Mouse (Mus musculus): ENCODE results near the gene Tlr4.

Gene Tlr4

GRCm38 (mm10) chr4:66827463-66828162, at the start of gene Tlr4:
Gene Tlr4 (plus strand): TSS chr4:66827584.
- no peak for DNase-seq

DNA sequence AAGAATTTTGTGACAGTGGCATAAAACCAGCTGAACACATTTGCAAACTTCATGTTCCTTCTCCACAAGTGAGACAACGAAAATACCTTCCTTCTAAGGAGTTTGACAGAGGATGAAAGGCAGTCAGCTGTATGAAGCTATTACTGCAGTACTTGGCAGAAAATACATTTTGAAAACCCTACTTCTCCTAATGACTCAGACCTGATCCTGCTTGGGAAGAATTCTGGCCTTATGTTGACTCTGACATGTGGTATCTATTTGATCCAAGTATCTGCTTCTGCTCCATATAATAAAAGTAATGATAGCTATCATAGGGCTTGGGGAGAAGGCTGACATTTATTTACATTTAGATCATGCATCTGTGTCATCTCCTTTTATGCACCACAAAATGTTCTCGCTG, 33.1 kb upstream of the Tlr4 start:
- no peak for DNase-seq

DNA sequence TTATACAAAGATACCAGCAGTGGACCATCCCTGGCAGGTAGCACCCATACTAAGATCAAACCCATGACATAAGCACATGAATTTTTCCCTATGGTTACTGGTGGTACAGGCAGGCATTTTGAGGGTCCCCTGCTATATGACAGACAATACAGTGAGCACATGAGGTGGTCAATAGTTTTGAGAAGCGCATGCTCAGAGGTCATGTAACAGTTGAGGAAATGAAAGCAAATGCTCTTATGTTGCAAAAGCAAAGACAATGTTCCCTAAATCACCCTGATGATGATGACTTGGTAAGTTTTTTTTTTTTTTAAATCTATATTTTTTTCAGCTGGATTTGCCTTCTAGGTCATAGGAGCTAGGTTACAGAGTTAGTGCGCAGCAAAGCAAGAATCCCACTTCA, 30.7 kb upstream of the Tlr4 start:
- no peak for DNase-seq

DNA sequence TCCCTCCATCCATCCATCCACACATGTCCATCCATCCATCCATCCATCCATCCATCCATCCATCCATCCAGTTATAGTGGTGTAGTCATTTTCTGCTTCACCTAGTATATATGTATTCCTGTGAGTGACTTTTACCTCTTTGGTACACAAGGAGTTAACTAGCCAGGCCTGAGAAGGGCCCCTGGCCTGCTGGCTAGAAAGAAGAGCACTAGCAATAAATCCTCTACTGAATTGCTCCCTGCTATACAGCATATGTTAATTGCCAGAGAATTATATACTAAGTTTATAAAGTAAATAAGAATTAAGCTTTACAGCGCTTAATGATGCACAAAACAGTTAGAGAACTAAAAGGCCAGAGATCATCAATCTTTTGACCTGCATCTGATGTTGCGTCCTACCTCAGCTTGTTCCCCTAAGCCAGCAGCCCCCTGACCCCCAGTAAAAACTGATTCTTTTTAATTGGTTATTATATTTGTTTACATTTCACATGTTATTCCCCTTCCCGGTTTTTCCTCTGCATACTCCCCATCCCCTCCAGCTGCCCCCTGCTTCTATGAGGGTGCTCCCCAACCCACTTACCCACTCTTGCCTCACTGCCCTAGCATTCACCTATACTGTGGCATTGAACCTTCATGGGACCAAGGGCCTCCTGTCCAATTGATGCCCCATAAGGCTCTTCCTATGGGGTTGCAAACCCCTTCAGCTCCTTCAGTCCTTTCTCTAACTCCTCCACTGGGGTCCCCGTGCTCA, 22.7 kb upstream of the Tlr4 start:
- no peak for DNase-seq

- DNase-seq: no peak
Observed at GRCm38 (mm10) chr4:66805747-66806146, 21.6 kb upstream of the Tlr4 start.

DNA sequence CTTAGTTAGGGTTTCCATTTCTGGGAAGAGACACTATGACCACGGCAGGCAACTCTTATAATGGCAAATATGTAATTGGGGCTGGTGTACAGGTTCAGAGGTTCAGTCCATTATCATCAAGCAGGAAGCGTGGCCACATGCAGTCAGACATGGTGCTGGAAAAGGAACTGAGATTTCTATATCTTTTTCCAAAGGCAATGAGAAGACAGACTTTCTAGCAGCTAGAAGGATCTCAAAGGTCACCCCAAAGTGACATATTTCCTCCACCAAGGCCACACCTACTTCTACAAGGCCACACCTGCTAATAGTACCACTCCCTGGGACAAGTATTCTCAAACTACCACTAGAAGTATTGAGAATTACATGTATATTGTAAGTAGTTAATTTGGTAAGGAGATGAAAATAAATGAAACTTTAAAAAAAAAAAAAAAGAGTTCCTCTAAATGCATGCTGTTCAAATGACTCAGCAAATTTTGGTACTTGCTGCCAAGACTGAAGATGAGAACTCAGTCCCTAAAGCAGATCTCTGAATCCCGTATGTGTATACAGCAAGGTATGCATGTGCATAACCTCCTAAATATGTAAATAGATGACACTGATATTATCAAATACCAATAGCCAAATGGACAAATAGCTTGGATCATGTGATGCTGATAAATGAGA, 10.9 kb upstream of the Tlr4 start:
- DNase-seq: no peak

DNA sequence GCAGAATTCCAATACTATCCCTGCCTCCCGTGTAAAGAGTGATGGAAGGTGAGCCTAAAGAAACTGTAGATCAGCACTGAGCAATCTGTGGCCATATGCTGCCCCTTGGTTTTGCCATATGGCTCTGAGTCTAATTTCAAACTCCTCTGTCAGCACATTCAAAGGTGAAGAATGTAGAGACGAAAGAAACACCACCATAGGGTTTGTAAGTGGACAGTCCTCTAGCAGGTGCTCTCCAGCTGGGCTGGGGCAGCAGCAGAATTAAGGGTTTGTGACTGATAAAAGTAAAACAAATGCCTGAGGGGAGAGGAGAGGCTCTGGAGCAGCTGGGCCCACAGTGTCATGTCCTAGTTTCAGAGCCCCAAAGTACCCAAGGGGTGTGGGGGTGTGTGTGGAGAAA, 6.2 kb upstream of the Tlr4 start:
- no peak for DNase-seq

- DNase-seq: no peak
Observed at GRCm38 (mm10) chr4:66821764-66822163, 5.6 kb upstream of the Tlr4 start.

GRCm38 (mm10) chr4:66828163-66828668, 832 bp downstream of the Tlr4 start:
- no peak for DNase-seq

- no peak for DNase-seq
Observed at GRCm38 (mm10) chr4:66828686-66829085, 1.3 kb downstream of the Tlr4 start.

DNA sequence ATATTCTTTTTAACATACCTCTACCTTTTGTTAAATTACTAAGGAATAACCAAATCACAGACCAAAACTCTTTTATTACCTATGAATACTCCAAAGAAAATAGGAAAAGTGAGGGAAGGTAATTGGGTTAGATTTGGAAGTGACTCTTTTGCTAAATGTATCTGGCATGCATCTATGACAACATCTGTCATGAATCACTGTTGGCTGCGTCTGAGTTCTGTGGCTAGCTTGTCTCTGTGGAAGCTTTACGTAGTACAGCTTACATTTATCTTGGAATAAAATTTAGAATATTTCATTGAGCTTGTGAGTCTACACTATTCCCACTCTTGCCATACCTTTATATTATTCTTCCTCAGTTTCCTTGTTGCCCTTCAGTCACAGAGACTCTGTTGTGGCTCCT, 10.7 kb downstream of the Tlr4 start:
- DNase-seq: no peak

- DNase-seq: no peak
Observed at GRCm38 (mm10) chr4:66843255-66843654, 15.9 kb downstream of the Tlr4 start.

DNA sequence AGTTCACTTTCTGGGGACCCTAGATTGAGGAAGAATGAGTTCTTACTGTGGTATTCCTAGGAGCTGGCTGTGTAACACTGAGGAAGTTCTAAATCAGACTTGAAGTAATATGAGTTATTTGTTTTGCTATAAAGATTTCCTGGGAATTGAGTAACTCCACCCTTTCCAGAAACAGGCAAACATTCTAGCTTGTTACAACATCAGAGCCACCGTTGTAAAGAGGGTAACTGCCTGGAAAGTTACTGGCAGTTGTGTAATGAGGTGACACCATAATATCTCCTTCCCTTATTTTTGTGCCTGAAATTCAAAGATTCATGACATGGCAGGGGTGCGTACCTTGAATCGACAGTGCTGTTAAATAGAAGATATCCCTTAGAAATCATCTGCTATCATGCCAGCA, 24.6 kb downstream of the Tlr4 start:
- no peak for DNase-seq

GRCm38 (mm10) chr4:66856992-66857391, 29.6 kb downstream of the Tlr4 start:
- DNase-seq: no peak

- DNase-seq: no peak
Observed at GRCm38 (mm10) chr4:66869919-66870318, 42.5 kb downstream of the Tlr4 start.

DNA sequence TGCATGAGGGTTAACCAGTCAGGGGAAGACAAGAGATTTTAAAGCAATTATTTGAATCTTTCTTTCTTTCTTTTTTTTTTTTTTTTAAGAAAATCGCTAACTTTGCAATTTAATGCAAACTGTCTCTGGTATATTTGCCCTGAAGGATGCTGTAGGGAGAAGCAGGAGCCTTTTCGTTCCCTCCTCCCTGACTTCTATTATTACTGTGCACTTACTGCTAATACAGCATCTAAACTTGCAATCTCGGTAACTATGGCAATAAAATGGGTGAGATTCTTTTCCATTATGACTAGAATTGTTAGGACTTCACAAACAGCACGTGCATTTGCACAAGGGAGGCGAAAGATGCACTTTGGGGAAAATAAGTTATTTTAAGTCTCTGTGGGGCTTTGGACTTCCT, 44.6 kb downstream of the Tlr4 start:
- DNase-seq: no peak

GRCm38 (mm10) chr4:66873342-66873741, 46.0 kb downstream of the Tlr4 start:
- no peak for DNase-seq

DNA sequence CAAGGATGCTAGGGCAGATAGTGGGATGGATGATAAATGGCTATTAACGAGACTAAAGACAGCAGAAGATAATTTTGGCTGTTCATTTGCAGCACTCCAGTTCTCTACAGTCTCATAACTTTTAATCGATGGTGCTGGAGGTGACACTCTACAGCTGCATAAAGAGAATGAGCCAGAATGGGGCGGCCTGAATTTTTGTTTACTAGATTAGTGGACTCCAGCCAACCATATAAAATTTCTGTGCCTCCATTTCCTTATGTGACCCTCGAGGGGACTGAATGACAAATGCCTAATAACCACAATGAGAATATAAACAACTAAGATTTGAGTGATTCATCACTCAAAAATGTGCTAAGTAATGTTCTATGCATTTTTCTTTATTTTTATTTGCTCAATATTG, 48.4 kb downstream of the Tlr4 start:
- DNase-seq: no peak

DNA sequence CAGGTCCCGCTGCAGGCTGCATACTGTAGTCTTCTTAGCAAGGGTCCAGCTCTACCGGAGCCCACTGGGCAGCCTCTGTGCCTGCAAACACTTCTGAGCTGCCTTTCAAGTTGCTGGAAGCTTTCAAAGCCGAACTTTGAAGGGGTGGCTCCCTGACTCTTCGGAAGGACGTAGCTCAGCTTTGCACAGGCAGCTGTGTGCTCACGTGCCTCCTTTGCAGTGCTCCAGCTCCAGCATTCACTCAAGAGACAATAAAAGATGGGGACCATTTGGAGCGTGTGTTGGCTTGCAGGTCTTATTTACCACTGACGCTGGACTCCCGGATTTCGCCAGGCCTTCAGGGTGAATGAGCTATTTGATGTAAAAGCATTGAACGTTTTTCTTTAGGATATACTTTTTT, 50.2 kb downstream of the Tlr4 start:
- no peak for DNase-seq

DNA sequence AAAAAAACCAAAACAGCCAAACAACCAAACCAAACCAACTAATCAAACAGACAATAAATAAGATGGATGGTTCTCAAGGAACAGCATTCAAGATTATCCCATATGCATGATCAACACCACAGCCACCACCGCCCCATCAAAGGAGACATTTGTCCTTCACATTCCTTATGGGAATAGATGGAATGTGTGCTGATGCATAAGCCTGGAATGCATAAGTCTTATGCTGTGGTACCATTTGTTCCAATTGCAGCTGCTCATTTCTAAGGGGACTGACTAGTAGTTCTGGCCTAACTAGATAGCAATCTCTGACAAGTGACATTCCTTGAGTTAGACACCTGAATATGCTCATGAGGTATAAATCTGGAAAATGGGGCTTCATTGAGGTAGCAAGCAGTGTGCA, 54.1 kb downstream of the Tlr4 start:
- DNase-seq: no peak

DNA sequence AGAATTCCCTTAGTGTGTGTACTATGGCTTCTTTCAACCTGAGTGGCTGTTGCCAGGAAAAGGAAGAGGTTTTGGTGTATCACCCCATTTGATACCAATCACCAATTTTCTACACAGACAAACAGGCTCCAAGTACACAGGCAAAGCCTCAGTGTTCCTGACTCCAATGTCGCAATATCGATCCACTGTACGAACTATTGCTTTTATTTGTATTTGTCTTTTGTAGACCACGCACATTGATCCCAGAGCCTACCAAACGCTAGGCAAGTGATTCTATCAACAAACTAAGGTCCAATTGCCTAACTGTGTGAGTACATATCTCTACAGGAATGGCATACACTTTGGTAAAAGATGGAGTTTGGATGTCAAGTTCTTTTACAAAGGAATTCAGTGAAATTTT, 55.9 kb downstream of the Tlr4 start:
- no peak for DNase-seq

GRCm38 (mm10) chr4:66894547-66894946, 67.2 kb downstream of the Tlr4 start:
- no peak for DNase-seq

- no peak for DNase-seq
Observed at GRCm38 (mm10) chr4:66894981-66895380, 67.6 kb downstream of the Tlr4 start.

- DNase-seq: no peak
Observed at GRCm38 (mm10) chr4:66900126-66900525, 72.7 kb downstream of the Tlr4 start.
